Mouse (Mus musculus): ENCODE results near the gene Treml1.

DNA sequence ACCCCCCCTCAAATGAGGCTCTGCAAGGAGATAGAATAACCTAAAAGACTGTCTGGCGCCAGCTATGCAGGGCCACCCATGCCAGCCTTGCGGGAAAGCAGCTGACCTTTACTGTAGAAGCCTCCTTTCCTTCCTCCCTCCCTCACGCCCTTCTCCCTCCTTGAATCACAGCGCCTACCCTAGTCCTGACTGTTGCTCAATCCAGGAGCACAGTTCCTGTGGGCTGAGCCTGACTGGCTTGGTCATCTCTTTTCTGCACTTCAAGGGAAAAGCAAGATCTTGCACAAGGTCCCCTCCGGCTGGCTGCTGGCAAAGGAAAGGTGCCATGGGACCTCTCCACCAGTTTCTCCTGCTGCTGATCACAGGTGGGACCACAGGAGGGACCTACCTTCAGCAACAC is 13.5 kb upstream of the Treml1 start, which contains the start of gene Trem2:
- no peak for TF ChIP-seq CTCF (IDR thresholded peaks at IDR 0.05; ENCODE audit: extremely low read depth, insufficient read depth, low read length)
- TF ChIP-seq POLR2A (IDR thresholded peaks at IDR 0.05; ENCODE audit: extremely low read depth, insufficient read depth, low read length), result no peak

Data from cortical plate, adult 2 months (tissue).